Mouse (Mus musculus): ENCODE data around the gene Alyref2.

Alyref2 gene

GRCm38 (mm10) chr1:171501016-171501610 lies 2.2 kb upstream of the Alyref2 start:
- no peak for DNase-seq (ENCODE audit: low spot score)

- no peak for DNase-seq (ENCODE audit: low spot score)
Measured at GRCm38 (mm10) chr1:171501636-171502080, 1.6 kb upstream of the Alyref2 start.

GRCm38 (mm10) chr1:171502388-171503249 lies 659 bp upstream of the Alyref2 start:
- peak; percentile 50 for DNase-seq (ENCODE audit: low spot score)

GRCm38 (mm10) chr1:171503592-171504291 lies 464 bp downstream of the Alyref2 start:
- peak; percentile 66 for DNase-seq (ENCODE audit: low spot score)

- DNase-seq (ENCODE audit: low spot score) = no peak
Measured at GRCm38 (mm10) chr1:171504586-171504985, 1.3 kb downstream of the Alyref2 start.

GRCm38 (mm10) chr1:171513234-171513633 lies 10.0 kb downstream of the Alyref2 start:
- no peak for DNase-seq (ENCODE audit: low spot score)

- no peak for DNase-seq (ENCODE audit: low spot score)
Measured at GRCm38 (mm10) chr1:171513760-171514159, 10.5 kb downstream of the Alyref2 start.

GRCm38 (mm10) chr1:171515039-171515438 lies 11.8 kb downstream of the Alyref2 start:
- no peak for DNase-seq (ENCODE audit: low spot score)

- DNase-seq (ENCODE audit: low spot score) = no peak
Measured at GRCm38 (mm10) chr1:171515557-171515956, 12.3 kb downstream of the Alyref2 start.

GRCm38 (mm10) chr1:171531367-171531766 lies 28.1 kb downstream of the Alyref2 start:
- DNase-seq (ENCODE audit: low spot score) = no peak

- DNase-seq (ENCODE audit: low spot score) = no peak
Measured at GRCm38 (mm10) chr1:171532830-171533229, 29.6 kb downstream of the Alyref2 start.

- no peak for DNase-seq (ENCODE audit: low spot score)
Measured at GRCm38 (mm10) chr1:171534557-171534956, 31.3 kb downstream of the Alyref2 start.

- no peak for DNase-seq (ENCODE audit: low spot score)
Measured at GRCm38 (mm10) chr1:171535194-171535593, 31.9 kb downstream of the Alyref2 start, which contains the start of gene Itln1. Itln1 (minus strand) TSS chr1:171535294.

GRCm38 (mm10) chr1:171540694-171541093 lies 37.4 kb downstream of the Alyref2 start:
- no peak for DNase-seq (ENCODE audit: low spot score)

- no peak for DNase-seq (ENCODE audit: low spot score)
Measured at GRCm38 (mm10) chr1:171551326-171551725, 48.0 kb downstream of the Alyref2 start.

- DNase-seq (ENCODE audit: low spot score) = no peak
Measured at GRCm38 (mm10) chr1:171552230-171552629, 49.0 kb downstream of the Alyref2 start.

- no peak for DNase-seq (ENCODE audit: low spot score)
Measured at GRCm38 (mm10) chr1:171553359-171554341, 50.4 kb downstream of the Alyref2 start.

Measured in layer of hippocampus, adult 11-12 months (tissue).